Mouse (Mus musculus): Measurements from ENCODE around the gene Zfp143. TPM values are rescaled to one million over a fixed set of nuclear protein-coding genes. Genes with fewer than 3 reads are reported as not detected.
"Not testable (repeated sequence)": the region's sequence is repeated elsewhere in the genome, so short reads cannot be mapped to it uniquely, and the experiment has no call there.

Zfp143 gene
- total RNA-seq (2022) = 10 to 100 TPM in 3 of 4 experiments, 1 to 10 TPM in 1; 9.2 to 11.1 (median 10.6) TPM

GRCm38 (mm10) chr7:110061199-110061751 lies at the start of gene Zfp143:
Zfp143 (plus strand) TSS chr7:110061217.
- peak; percentile 100 for DNase-seq (ENCODE audit: low spot score in 2 of 2)

- no peak for DNase-seq (ENCODE audit: low spot score in 2 of 2)
Measured at GRCm38 (mm10) chr7:110011417-110011816, 49.6 kb upstream of the Zfp143 start.

- no peak for DNase-seq (ENCODE audit: low spot score in 2 of 2)
Measured at GRCm38 (mm10) chr7:110014272-110014671, 46.7 kb upstream of the Zfp143 start.

GRCm38 (mm10) chr7:110018117-110018630 lies 42.8 kb upstream of the Zfp143 start, which contains the start of gene Ipo7:
Ipo7 (plus strand) TSS chr7:110018274.
- peak; percentile 79 to 90 for DNase-seq (ENCODE audit: low spot score in 2 of 2)

GRCm38 (mm10) chr7:110018631-110019482 lies 42.2 kb upstream of the Zfp143 start:
- DNase-seq (ENCODE audit: low spot score in 2 of 2) = peak; percentile 22

- DNase-seq (ENCODE audit: low spot score in 2 of 2) = no peak
Measured at GRCm38 (mm10) chr7:110023553-110023952, 37.5 kb upstream of the Zfp143 start.

- no peak for DNase-seq (ENCODE audit: low spot score in 2 of 2)
Measured at GRCm38 (mm10) chr7:110026594-110026993, 34.4 kb upstream of the Zfp143 start.

- DNase-seq (ENCODE audit: low spot score in 2 of 2) = no peak
Measured at GRCm38 (mm10) chr7:110028826-110029225, 32.2 kb upstream of the Zfp143 start.

- DNase-seq (ENCODE audit: low spot score in 2 of 2) = no peak
Measured at GRCm38 (mm10) chr7:110030342-110030741, 30.7 kb upstream of the Zfp143 start.

GRCm38 (mm10) chr7:110057723-110058122 lies 3.3 kb upstream of the Zfp143 start:
- not testable (repeated sequence) for DNase-seq (ENCODE audit: low spot score in 2 of 2)

GRCm38 (mm10) chr7:110059092-110059785 lies 1.8 kb upstream of the Zfp143 start:
- no peak for DNase-seq (ENCODE audit: low spot score in 2 of 2)

GRCm38 (mm10) chr7:110060106-110060668 lies 830 bp upstream of the Zfp143 start:
- no peak for DNase-seq (ENCODE audit: low spot score in 2 of 2)

GRCm38 (mm10) chr7:110060669-110061198 lies 283 bp upstream of the Zfp143 start:
- no peak for DNase-seq (ENCODE audit: low spot score in 2 of 2)

- peak; percentile 62 to 69 for DNase-seq (ENCODE audit: low spot score in 2 of 2)
Measured at GRCm38 (mm10) chr7:110061752-110062273, 796 bp downstream of the Zfp143 start.

- no peak for DNase-seq (ENCODE audit: low spot score in 2 of 2)
Measured at GRCm38 (mm10) chr7:110063731-110064130, 2.7 kb downstream of the Zfp143 start.

- no peak for DNase-seq (ENCODE audit: low spot score in 2 of 2)
Measured at GRCm38 (mm10) chr7:110069070-110069469, 8.1 kb downstream of the Zfp143 start.

GRCm38 (mm10) chr7:110078168-110078567 lies 17.2 kb downstream of the Zfp143 start:
- DNase-seq (ENCODE audit: low spot score in 2 of 2) = no peak

- DNase-seq (ENCODE audit: low spot score in 2 of 2) = no peak
Measured at GRCm38 (mm10) chr7:110083386-110084165, 22.6 kb downstream of the Zfp143 start.

GRCm38 (mm10) chr7:110085217-110085616 lies 24.2 kb downstream of the Zfp143 start:
- no peak for DNase-seq (ENCODE audit: low spot score in 2 of 2)

GRCm38 (mm10) chr7:110087914-110088313 lies 26.9 kb downstream of the Zfp143 start:
- DNase-seq (ENCODE audit: low spot score in 2 of 2) = no peak
